Mouse (Mus musculus) olfactory bulb, adult 2 months (tissue): Measurements from ENCODE around the gene Fut8.

Experiments
- CTCF ChIP-seq: fragments of 200-500 bp; IDR thresholded peaks from 2 replicates; pipeline ENCODE4 v1.5.1; 2012; ENCODE audit warnings: low read depth, mild to moderate bottlenecking, low read length, moderate library complexity; ENCODE audit not compliant: insufficient read depth
- POLR2A ChIP-seq: fragments of 200-500 bp; IDR thresholded peaks from 2 replicates; pipeline ENCODE4 v1.6.1; 2012; ENCODE audit warnings: mild to moderate bottlenecking, low read depth, low read length, moderate library complexity; ENCODE audit not compliant: insufficient read depth

DNA sequence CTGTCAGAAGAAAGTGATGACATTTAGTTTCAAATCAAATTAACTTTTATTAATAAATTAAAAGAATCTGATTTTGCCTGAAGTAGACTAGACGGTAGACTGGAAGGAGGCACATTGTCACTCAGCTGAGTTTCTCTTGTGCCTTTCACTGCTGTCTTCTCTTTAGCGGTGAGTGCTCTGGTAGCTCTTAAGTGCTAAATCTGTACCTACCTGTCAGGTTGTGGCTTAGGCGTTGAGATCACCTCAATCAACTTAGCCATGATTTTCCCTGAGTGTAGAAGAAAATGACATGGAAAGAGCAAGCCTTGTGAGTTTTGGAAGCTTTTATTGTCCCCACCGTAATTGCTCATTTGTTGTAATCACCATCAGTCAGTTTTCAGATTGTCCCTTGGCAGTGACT lies 59.2 kb downstream of the Fut8 start:
- TF ChIP-seq CTCF = no peak
- TF ChIP-seq POLR2A = no peak
